In the genomic region with DNA sequence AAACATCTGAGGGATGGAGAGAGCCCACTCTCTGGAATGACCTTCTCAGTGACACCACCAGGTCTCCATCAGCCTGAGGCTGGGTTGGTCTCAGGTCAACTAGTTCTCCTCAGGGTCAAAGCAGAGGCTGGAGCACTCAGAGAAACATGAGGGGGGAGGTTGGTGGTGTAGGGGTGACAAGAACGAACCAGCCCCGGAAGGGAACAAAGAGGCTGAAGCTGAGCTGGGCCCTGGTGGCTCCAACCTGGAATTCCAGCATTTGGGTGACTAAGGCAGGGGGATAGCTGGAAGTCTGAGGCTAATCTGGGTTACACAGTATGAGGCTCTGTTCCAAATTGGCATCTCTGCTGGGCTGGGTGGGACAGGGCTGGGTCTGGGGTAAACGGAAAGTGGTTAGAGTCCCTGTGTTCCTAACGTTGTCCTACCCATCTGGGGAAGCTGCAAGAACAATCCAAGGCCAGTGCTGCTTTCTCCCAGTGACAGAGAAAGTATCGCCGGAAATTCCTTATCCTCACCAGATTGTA, we compare ENCODE assay signal across 11 mouse cellular contexts. TPM values are rescaled to one million over a fixed set of nuclear protein-coding genes. Genes with fewer than 3 reads are reported as not detected.
DNase-seq lines count a peak whose midpoint lies in the region; ATAC-seq lines count a peak whose summit lies in the region.
"Had no signal": no experiment of that assay in that cellular context is flagged by ENCODE, and none has a peak within 500 bp of the region (broad histone marks: within the 10 kb centered on the region; RNA-seq: fewer than 3 reads in every experiment).

No protein-coding gene starts in this region.

- H3K9ac ChIP-seq in heart, embryonic 15.5 days, result 0 out of 2 replicates have a peak overlapping the region, but pooled peaks have one; percentile 23
- no peak overlapping the region for H3K9ac ChIP-seq in forebrain, embryonic 12.5 days
- H3K9ac ChIP-seq: embryonic facial prominence, embryonic 15.5 days; liver, embryonic 15.5 days; stomach, embryonic 15.5 days had no signal

- H3K27me3 ChIP-seq in heart, embryonic 15.5 days, result no peaks in the 10 kb centered on the region
- H3K27me3 ChIP-seq in forebrain, embryonic 12.5 days, result no peaks in the 10 kb centered on the region
- H3K27me3 ChIP-seq in limb, embryonic 10.5 days (ENCODE audit: low read depth, poor library complexity, severe bottlenecking), result 0 out of 2 replicates have a peak, but pooled peaks cover 6% of the 10 kb centered on the region
- H3K27me3 ChIP-seq: embryonic facial prominence, embryonic 15.5 days; liver, embryonic 15.5 days; stomach, embryonic 15.5 days had no signal

- peak; percentile 5; the same call in 1 of the 2 replicates for ATAC-seq in heart, embryonic 15.5 days (replicated peaks; ENCODE audit: insufficient number of reproducible peaks, insufficient read depth, low FRiP score, low read depth)
- peak; percentile 50 for ATAC-seq in forebrain, embryonic 12.5 days (ENCODE audit: low FRiP score)
- ATAC-seq in megakaryocyte, adult 5-6 weeks (ENCODE audit: poor library complexity, severe bottlenecking), result no peak

- H3K4me1 ChIP-seq in heart, embryonic 15.5 days (replicated peaks), result peaks cover 30% of the 10 kb centered on the region
- peaks cover 14% of the 10 kb centered on the region; the same call in 1 of the 2 replicates for H3K4me1 ChIP-seq in forebrain, embryonic 12.5 days
- peaks cover 46% of the 10 kb centered on the region for H3K4me1 ChIP-seq in limb, embryonic 10.5 days

- H3K4me3 ChIP-seq in heart, embryonic 15.5 days, result no peak overlapping the region
- H3K4me3 ChIP-seq in forebrain, embryonic 12.5 days (replicated peaks), result no peak overlapping the region
- H3K4me3 ChIP-seq in limb, embryonic 10.5 days, result no peak overlapping the region
- H3K4me3 ChIP-seq: embryonic facial prominence, embryonic 15.5 days; liver, embryonic 15.5 days; stomach, embryonic 15.5 days had no signal

- H3K9me3 ChIP-seq in heart, embryonic 15.5 days (replicated peaks), result no peaks in the 10 kb centered on the region
- H3K9me3 ChIP-seq in forebrain, embryonic 12.5 days, result no peaks in the 10 kb centered on the region
- H3K9me3 ChIP-seq in limb, embryonic 10.5 days (replicated peaks), result no peaks in the 10 kb centered on the region
- H3K9me3 ChIP-seq: embryonic facial prominence, embryonic 15.5 days; liver, embryonic 15.5 days; stomach, embryonic 15.5 days had no signal

- 18% methylated on average over 6 of the region's 6 CpGs for WGBS in heart, embryonic 15.5 days
- WGBS in forebrain, embryonic 12.5 days, result 44% methylated on average over 6 of the region's 6 CpGs
- WGBS in limb, embryonic 10.5 days, result 28% methylated on average over 6 of the region's 6 CpGs

- no peak for DNase-seq in heart, adult 9 months (ENCODE audit: low spot score in 2 of 2)
- DNase-seq in ES-CJ7 (ENCODE audit: low read depth, low spot score), result peak; percentile 45
- DNase-seq in limb, embryonic 10.5 days (ENCODE audit: low spot score), result no peak
- DNase-seq in cerebellum, postnatal 36 days, result no peak
- no peak for DNase-seq in layer of hippocampus, postnatal 10 days (ENCODE audit: low spot score in 2 of 2)

- no peaks in the 10 kb centered on the region for H3K36me3 ChIP-seq in heart, embryonic 15.5 days
- H3K36me3 ChIP-seq in forebrain, embryonic 12.5 days (replicated peaks), result no peaks in the 10 kb centered on the region
- no peaks in the 10 kb centered on the region for H3K36me3 ChIP-seq in limb, embryonic 10.5 days
- H3K36me3 ChIP-seq: embryonic facial prominence, embryonic 15.5 days; liver, embryonic 15.5 days; stomach, embryonic 15.5 days had no signal

- peak overlapping the region; percentile 30; the same call in 1 of the 2 replicates for H3K4me2 ChIP-seq in heart, embryonic 15.5 days
- no peak overlapping the region for H3K4me2 ChIP-seq in forebrain, embryonic 12.5 days

- H3K27ac ChIP-seq in heart, embryonic 15.5 days, result peak overlapping the region; percentile 31
- H3K27ac ChIP-seq in forebrain, embryonic 12.5 days, result 0 out of 2 replicates have a peak overlapping the region, but pooled peaks have one; percentile 38
- H3K27ac ChIP-seq in limb, embryonic 10.5 days, result peak overlapping the region; percentile 66
- H3K27ac ChIP-seq: embryonic facial prominence, embryonic 15.5 days; liver, embryonic 15.5 days; stomach, embryonic 15.5 days had no signal

RNA-seq across cellular contexts. Expression of a gene that starts 27.9 kb away (rescaled TPM):
- 0.15 and 0.42 TPM in 2 replicates for polyA plus RNA-seq in heart, embryonic 15.5 days (2015; fragmentation: Nextera tagmentation; extraction: Ambion mirVana)
- polyA plus RNA-seq in forebrain, embryonic 12.5 days (2016; fragmentation: Nextera tagmentation; extraction: Ambion mirVana), result 1.3 TPM in 2 replicates
- polyA plus RNA-seq in limb, embryonic 10.5 days (2016; fragmentation: Nextera tagmentation; extraction: Ambion mirVana), result 0.05 TPM in 1 of 2 replicates, not detected in the other
- total RNA-seq in megakaryocyte, adult 5-6 weeks (2015), result not detected in 2 replicates
- total RNA-seq in megakaryocyte, adult 5-6 weeks (2017), result not detected in 2 replicates
- total RNA-seq in layer of hippocampus, postnatal 10 days (2021), result 10 to 100 TPM; 40.1 to 43.0 TPM

RNA-seq across cellular contexts. Expression of a gene that starts 40.0 kb away (rescaled TPM):
- polyA plus RNA-seq in heart, embryonic 15.5 days (2015; fragmentation: Nextera tagmentation; extraction: Ambion mirVana), result 0.14 and 0.27 TPM in 2 replicates
- 0.08 TPM in 2 replicates for polyA plus RNA-seq in forebrain, embryonic 12.5 days (2016; fragmentation: Nextera tagmentation; extraction: Ambion mirVana)
- 0.03 and 0.04 TPM in 2 replicates for polyA plus RNA-seq in limb, embryonic 10.5 days (2016; fragmentation: Nextera tagmentation; extraction: Ambion mirVana)
- total RNA-seq in megakaryocyte, adult 5-6 weeks (2015), result not detected in 2 replicates
- not detected in 2 replicates for total RNA-seq in megakaryocyte, adult 5-6 weeks (2017)
- total RNA-seq in layer of hippocampus, postnatal 10 days (2021), result 1 to 10 TPM; 2.0 to 2.8 TPM
